ENCODE assay signal across 8 mouse cellular contexts in genomic region chr4:3068306-3069223, GRCm38 (mm10).
A peak's percentile ranks its signal among the peaks of the same experiment; 100 is the strongest.
DNase-seq lines count a peak whose midpoint lies in the region; ATAC-seq lines count a peak whose summit lies in the region.

No protein-coding gene starts in this region.

- WGBS in heart, embryonic 11.5 days (ENCODE audit: insufficient replicate concordance), result 79% methylated on average over 6 of the region's 6 CpGs
- WGBS in limb, embryonic 15.5 days, result 82% methylated on average over 6 of the region's 6 CpGs

- H3K27ac ChIP-seq in heart, embryonic 11.5 days (ENCODE audit: low read depth, low read length), result no peak overlapping the region
- no peak overlapping the region for H3K27ac ChIP-seq in limb, embryonic 15.5 days

- no peaks in the 10 kb centered on the region for H3K36me3 ChIP-seq in heart, embryonic 11.5 days (ENCODE audit: control insufficient read depth, insufficient read depth, low read length)
- H3K36me3 ChIP-seq in limb, embryonic 15.5 days, result no peaks in the 10 kb centered on the region

- H3K4me2 ChIP-seq in heart, embryonic 11.5 days, result no peak overlapping the region
- H3K4me2 ChIP-seq in limb, embryonic 15.5 days, result no peak overlapping the region

- H3K4me3 ChIP-seq in heart, embryonic 11.5 days (ENCODE audit: low read depth, low read length), result no peak overlapping the region
- no peak overlapping the region for H3K4me3 ChIP-seq in limb, embryonic 15.5 days

- no peak overlapping the region for H3K9ac ChIP-seq in heart, embryonic 11.5 days (ENCODE audit: low read depth, low read length)
- H3K9ac ChIP-seq in limb, embryonic 15.5 days, result no peak overlapping the region

- DNase-seq in heart, adult 11 months, result peak; percentile 85
- DNase-seq in ovary, postnatal 36 days (ENCODE audit: low spot score), result peak; percentile 1
- no peak for DNase-seq in ovary, postnatal 14 days (ENCODE audit: low spot score)
- DNase-seq in spleen, postnatal 4 days (ENCODE audit: low spot score in 2 of 2), result peak; percentile 11 to 56
- DNase-seq in retina, embryonic 14.5 days (ENCODE audit: low spot score), result no peak
- no peak for DNase-seq in frontal cortex, postnatal 36 days (ENCODE audit: low spot score in 2 of 2)

- H3K27me3 ChIP-seq in heart, embryonic 11.5 days (ENCODE audit: control insufficient read depth, insufficient read depth, low read length), result no peaks in the 10 kb centered on the region
- no peaks in the 10 kb centered on the region for H3K27me3 ChIP-seq in limb, embryonic 15.5 days

- H3K4me1 ChIP-seq in heart, embryonic 11.5 days (ENCODE audit: control insufficient read depth, insufficient read depth, low read length), result no peaks in the 10 kb centered on the region
- no peaks in the 10 kb centered on the region for H3K4me1 ChIP-seq in limb, embryonic 15.5 days

- H3K9me3 ChIP-seq in heart, embryonic 11.5 days (replicated peaks; ENCODE audit: control insufficient read depth, low read length), result peaks cover 78% of the 10 kb centered on the region
- H3K9me3 ChIP-seq in limb, embryonic 15.5 days, result peaks cover 50% of the 10 kb centered on the region

- no peak for ATAC-seq in heart, embryonic 11.5 days (replicated peaks; ENCODE audit: insufficient number of reproducible peaks, low FRiP score, low TSS enrichment)
- peak; percentile 6; the same call in 1 of the 2 replicates for ATAC-seq in limb, embryonic 15.5 days (ENCODE audit: insufficient number of reproducible peaks, low FRiP score, low TSS enrichment, low read depth)

Comparison
In these comparisons a context has a peak if more than half of its experiments do, and no peak if none do; other contexts are left out.
1. DNase-seq: peak in heart, adult 11 months (single experiment), ovary, postnatal 36 days (single experiment) and spleen, postnatal 4 days (2 of 2); none in ovary, postnatal 14 days (single experiment), retina, embryonic 14.5 days (single experiment) and frontal cortex, postnatal 36 days (0 of 2).